Mouse (Mus musculus): ENCODE results near the gene D630039A03Rik.
A peak's percentile ranks its signal among the peaks of the same experiment; 100 is the strongest.

DNA sequence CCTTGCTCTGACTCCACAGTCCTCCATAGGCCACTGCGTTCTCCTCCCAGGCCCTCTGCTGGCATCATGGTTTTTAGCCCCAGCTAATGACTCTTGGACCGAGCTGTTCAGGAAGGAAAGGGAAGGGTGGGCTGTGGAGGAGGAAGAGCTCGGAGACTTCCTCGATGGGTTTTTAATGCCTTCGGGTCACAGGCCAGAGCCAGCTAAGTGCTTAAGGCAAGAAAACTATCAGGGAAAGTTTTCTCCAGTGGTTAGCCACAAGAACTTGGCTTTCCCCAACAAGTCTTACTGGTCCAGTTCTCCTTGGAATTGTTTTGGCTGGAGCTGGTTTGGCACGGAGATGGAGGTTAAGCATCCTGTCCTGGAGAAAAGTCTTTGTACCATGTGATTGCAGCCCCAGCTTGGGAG is 55.9 kb downstream of the D630039A03Rik start:
- 0 out of 2 replicates have a peak, but pooled peaks have one; percentile 14 for TF ChIP-seq CTCF (IDR thresholded peaks at IDR 0.05; ENCODE audit: low read depth)
- no peak for TF ChIP-seq EP300 (IDR thresholded peaks at IDR 0.05; ENCODE audit: low read depth)

All from liver, postnatal 0 days (tissue).